Mouse (Mus musculus) left cerebral cortex, postnatal 10 days (tissue): ENCODE data around the gene Dynll2. TPM values are rescaled to one million over a fixed set of nuclear protein-coding genes. Genes with fewer than 3 reads are reported as not detected.
A peak's percentile ranks its signal among the peaks of the same experiment; 100 is the strongest.
"Not testable (repeated sequence)": the region's sequence is repeated elsewhere in the genome, so short reads cannot be mapped to it uniquely, and the experiment has no call there.

Experiments
- DNase-seq, 2 experiments: peaks; one replicate each; pipeline ENCODE4 v3.0.0; 2021 to 2022; ENCODE audit warnings: low spot score in 2 of 2, mixed read lengths in 1 of 2; ENCODE audit errors: extremely low spot score in 1 of 2
- intact Hi-C: fragments of 180-260 bp; cut with DNase I; formaldehyde crosslinking; loops from one replicate; pipeline ENCODE4 v1.15.1; 2025
- total RNA-seq, 2 experiments: library from RNA; stranded (reverse); gene quantifications; 2 replicates each; pipeline ENCODE4 v1.2.3; 2021

The Dynll2 gene
- total RNA-seq, 2 experiments from 2014 or later: 373 to 406 TPM

- intact Hi-C loops: no loop called here
- no peak for DNase-seq
Observed at GRCm38 (mm10) chr11:88002738-88003137, 15.4 kb upstream of the Dynll2 start.

- intact Hi-C loops: no loop called here
- no peak for DNase-seq
Observed at GRCm38 (mm10) chr11:87999751-88000150, 12.4 kb upstream of the Dynll2 start.

- DNase-seq: no peak
- intact Hi-C loops: no loop called here
Observed at GRCm38 (mm10) chr11:87991806-87992205, 4.5 kb upstream of the Dynll2 start.

GRCm38 (mm10) chr11:87987861-87988260 is 528 bp upstream of the Dynll2 start:
- intact Hi-C loops: loop anchor here (2.0 kb wide), 1 partner anchor 59 kb away; the partner anchor contains the start of gene Srsf1
- DNase-seq: no peak

GRCm38 (mm10) chr11:87986141-87986741 is 1.1 kb downstream of the Dynll2 start:
- intact Hi-C loops: loop anchor here (2.0 kb wide), 1 partner anchor 61 kb away; the partner anchor contains the start of gene Srsf1
- peak in 1 of 2 experiments; percentile 72 for DNase-seq

- no peak for DNase-seq
- intact Hi-C loops: loop anchor here (2.0 kb wide), 1 partner anchor 61 kb away; the partner anchor contains the start of gene Srsf1
Observed at GRCm38 (mm10) chr11:87985643-87986042, 1.7 kb downstream of the Dynll2 start.

- intact Hi-C loops: no loop called here
- DNase-seq: no peak
Observed at GRCm38 (mm10) chr11:87984571-87984970, 2.8 kb downstream of the Dynll2 start.

GRCm38 (mm10) chr11:87978905-87979304 is 8.4 kb downstream of the Dynll2 start:
- intact Hi-C loops: loop anchor here (2.0 kb wide), 1 partner anchor 70 kb away; no protein-coding TSS in a partner anchor
- DNase-seq: no peak

- intact Hi-C loops, DNase-seq: not testable (repeated sequence)
Observed at GRCm38 (mm10) chr11:87977021-87977420, 10.3 kb downstream of the Dynll2 start.

- peak; percentile 76 for DNase-seq
- intact Hi-C loops: no loop called here
Observed at GRCm38 (mm10) chr11:87974477-87975181, 12.7 kb downstream of the Dynll2 start.

GRCm38 (mm10) chr11:87973559-87974305 is 13.6 kb downstream of the Dynll2 start:
- intact Hi-C loops: no loop called here
- DNase-seq: no peak

- intact Hi-C loops: no loop called here
- DNase-seq: no peak
Observed at GRCm38 (mm10) chr11:87972829-87973228, 14.5 kb downstream of the Dynll2 start.

GRCm38 (mm10) chr11:87968356-87969122 is 18.8 kb downstream of the Dynll2 start:
- intact Hi-C loops: loop anchor here (5.0 kb wide), 1 partner anchor 854 kb away; no protein-coding TSS in a partner anchor
- DNase-seq: no peak

GRCm38 (mm10) chr11:87967692-87968289 is 19.5 kb downstream of the Dynll2 start:
- DNase-seq: peak; percentile 73 to 75
- intact Hi-C loops: loop anchor here (2.0 to 5.0 kb wide), 2 partner anchors 229 to 855 kb away; no protein-coding TSS in a partner anchor

GRCm38 (mm10) chr11:87966214-87966613 is 21.1 kb downstream of the Dynll2 start:
- DNase-seq: peak in 1 of 2 experiments; percentile 41
- intact Hi-C loops: loop anchor here (2.0 to 5.0 kb wide), 2 partner anchors 231 to 856 kb away; no protein-coding TSS in a partner anchor

GRCm38 (mm10) chr11:87965293-87965692 is 22.0 kb downstream of the Dynll2 start:
- intact Hi-C loops: loop anchor here (5.0 kb wide), 1 partner anchor 857 kb away; no protein-coding TSS in a partner anchor
- DNase-seq: no peak

- intact Hi-C loops: no loop called here
- no peak for DNase-seq
Observed at GRCm38 (mm10) chr11:87957066-87957465, 30.3 kb downstream of the Dynll2 start.

- intact Hi-C loops: no loop called here
- no peak for DNase-seq
Observed at GRCm38 (mm10) chr11:87955144-87955543, 32.2 kb downstream of the Dynll2 start.
